Mouse (Mus musculus): ENCODE measurements around the gene Cited4. TPM values are rescaled to one million over a fixed set of nuclear protein-coding genes. Genes with fewer than 3 reads are reported as not detected.

The Cited4 gene
- polyA plus RNA-seq, 1 experiment from 2014 or later = not detected

DNA sequence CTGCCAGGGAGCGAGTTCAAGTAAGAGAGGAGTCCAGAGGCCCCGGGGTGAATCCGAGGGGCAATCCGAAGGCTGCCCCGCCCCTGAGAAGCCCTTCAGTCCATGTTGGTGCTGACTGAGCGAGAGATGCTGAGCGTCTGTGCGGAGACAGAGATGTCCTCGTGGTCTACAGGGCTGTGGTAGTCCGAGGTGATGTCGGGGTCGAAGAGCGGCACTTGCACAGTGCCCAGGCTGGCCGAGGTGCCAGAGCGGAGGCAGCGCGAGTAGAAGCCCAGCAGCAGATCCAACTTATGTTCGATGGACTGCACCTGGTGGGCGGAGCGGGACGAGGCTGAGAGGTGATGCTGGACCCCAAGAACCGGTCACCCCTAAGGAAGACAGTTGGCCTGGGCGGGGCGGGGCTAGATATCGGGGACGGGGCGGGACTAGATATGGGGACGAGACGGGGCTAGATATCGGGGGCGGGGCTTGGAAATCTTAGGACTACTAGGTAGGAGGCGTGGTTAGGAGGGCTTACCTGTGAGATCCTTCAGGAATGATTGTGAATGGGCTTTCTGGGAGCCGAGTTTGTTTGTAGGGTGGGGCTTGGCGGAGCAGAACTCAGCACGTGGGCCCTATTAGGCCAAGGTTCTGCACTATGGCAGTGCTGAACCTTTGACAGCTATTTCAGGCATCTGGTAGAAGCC is 31.6 kb downstream of the Cited4 start:
- Histone ChIP-seq H3K36me3 (ENCODE audit: inconsistent target) (no peaks in the 10 kb centered on the region), H3K27ac (no peak overlapping the region), H3K79me2 (ENCODE audit: inconsistent target) (no peaks in the 10 kb centered on the region), H3K4me3 (ENCODE audit: inconsistent target) (no peak overlapping the region)
- WGBS (ENCODE audit: missing documents) = 29% methylated on average over 35 of the region's 35 CpGs

DNA sequence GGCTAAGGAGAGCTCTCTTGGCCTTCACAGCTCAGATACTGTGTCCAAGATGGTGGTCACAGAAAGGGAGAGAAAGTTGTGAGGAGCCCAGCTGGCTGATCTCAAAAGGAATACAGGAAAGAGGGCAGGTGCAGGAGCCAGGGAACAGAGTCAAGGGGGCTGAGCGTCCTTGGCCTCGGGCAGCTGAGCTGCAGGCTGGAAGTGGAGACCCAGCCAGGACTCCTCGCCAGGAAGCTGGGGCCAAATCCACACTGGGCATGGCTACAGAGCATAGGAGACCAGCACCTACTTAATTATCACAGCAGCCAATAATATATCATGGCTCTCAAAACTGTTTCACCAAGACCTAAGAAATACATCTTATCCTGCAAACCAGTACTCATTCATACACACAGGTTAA is 34.8 kb downstream of the Cited4 start:
- WGBS (ENCODE audit: missing documents) = 91% methylated on average over 3 of the region's 3 CpGs
- no peaks in the 10 kb centered on the region for H3K36me3 ChIP-seq (ENCODE audit: inconsistent target)

DNA sequence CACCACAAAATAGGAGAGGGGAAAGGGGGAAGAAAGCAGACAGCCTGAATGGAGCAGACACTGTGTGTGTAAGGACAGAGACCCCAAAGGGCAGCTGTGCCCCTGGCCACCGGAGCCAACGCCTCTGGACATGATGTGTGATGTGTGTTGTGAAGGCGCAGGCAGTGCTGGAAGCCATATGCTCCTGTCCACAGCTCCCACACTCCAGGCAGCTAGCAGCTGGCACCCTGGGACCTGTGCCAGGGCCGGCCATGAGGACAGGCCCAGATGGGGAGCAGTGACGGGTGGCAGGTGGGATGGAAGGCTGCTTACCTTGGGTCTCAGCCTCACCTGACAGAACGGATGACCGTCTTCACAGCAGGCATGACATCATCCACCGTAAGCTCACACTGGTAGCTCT is 35.7 kb downstream of the Cited4 start:
- Histone ChIP-seq H3K4me3 (ENCODE audit: inconsistent target) (no peak overlapping the region), H3K36me3 (ENCODE audit: inconsistent target) (no peaks in the 10 kb centered on the region), H3K27ac (no peak overlapping the region), H3K79me2 (ENCODE audit: inconsistent target) (no peaks in the 10 kb centered on the region)
- 89% methylated on average over 8 of the region's 8 CpGs for WGBS (ENCODE audit: missing documents)

More for the DNA sequence above, 34.8 kb downstream of the Cited4 start:
- Histone ChIP-seq H3K27ac (no peak overlapping the region), H3K79me2 (ENCODE audit: inconsistent target) (no peaks in the 10 kb centered on the region), H3K4me3 (ENCODE audit: inconsistent target) (no peak overlapping the region)

DNA sequence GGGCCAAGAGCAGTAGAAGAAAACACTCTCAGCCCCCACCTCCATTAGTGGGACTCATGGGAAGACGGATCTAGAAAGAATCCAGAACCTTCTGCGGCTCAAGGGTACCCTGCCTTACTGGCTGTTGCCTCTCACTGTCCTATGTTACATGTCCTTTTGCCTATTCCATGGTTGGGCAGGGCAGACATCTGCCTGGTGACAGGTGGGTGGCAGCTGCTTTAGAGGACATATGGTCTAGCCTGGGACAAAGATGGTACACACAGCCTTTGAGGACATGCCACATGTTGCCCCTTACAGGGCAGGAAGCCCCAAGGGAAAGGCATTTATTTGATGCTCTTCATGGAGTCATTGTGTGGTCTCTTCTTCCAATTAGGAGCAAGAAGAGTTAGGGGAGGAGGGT is 36.1 kb downstream of the Cited4 start:
- H3K4me3 ChIP-seq (ENCODE audit: inconsistent target) = no peak overlapping the region
- H3K79me2 ChIP-seq (ENCODE audit: inconsistent target) = no peaks in the 10 kb centered on the region
- 93% methylated on average over 2 of the region's 2 CpGs for WGBS (ENCODE audit: missing documents)
- no peak overlapping the region for H3K27ac ChIP-seq
- H3K36me3 ChIP-seq (ENCODE audit: inconsistent target) = no peaks in the 10 kb centered on the region

DNA sequence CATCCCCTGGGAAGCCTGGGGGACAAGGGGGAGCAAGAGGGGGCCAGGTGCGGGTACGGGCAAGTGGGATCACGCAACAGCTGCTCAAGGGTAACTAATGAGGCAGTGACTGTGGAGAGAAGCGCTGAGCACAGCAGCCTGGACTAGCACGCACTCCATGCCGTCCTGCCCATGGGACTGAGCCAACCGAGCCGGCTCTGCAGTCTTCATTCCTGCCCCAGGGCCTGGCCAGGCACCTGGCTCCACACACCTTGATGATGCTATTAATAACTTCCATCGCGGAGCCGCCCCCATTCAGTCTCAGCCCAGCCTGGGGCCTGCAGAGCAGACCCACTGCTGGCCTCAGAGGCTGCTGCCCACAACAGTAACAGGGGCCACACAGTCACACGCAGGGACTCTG is 45.9 kb downstream of the Cited4 start:
- H3K4me3 ChIP-seq (ENCODE audit: inconsistent target) = no peak overlapping the region
- H3K36me3 ChIP-seq (ENCODE audit: inconsistent target) = no peaks in the 10 kb centered on the region
- WGBS (ENCODE audit: missing documents) = 92% methylated on average over 12 of the region's 12 CpGs
- no peak overlapping the region for H3K27ac ChIP-seq
- H3K79me2 ChIP-seq (ENCODE audit: inconsistent target) = no peaks in the 10 kb centered on the region

DNA sequence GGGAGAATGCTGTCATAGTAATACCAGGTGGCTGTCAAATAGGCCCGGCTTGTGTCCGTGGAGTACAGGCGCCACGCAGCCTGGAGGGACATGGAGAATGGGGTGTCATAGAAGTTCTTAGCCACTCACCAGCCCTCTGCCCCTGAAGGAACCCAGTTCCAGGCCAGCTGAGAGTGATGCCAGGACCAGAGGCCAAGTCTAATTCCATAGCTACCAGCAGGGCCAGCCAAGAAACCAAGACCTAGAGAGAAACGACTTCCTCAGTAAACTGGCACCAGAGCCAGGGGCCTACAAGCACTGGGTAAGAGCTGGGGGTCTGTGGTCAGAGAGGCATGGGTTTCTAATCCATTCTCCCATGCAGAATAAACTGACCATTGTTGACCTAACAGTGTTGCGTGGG is 46.6 kb downstream of the Cited4 start:
- no peaks in the 10 kb centered on the region for H3K36me3 ChIP-seq (ENCODE audit: inconsistent target)
- no peaks in the 10 kb centered on the region for H3K79me2 ChIP-seq (ENCODE audit: inconsistent target)
- 83% methylated on average over 6 of the region's 6 CpGs for WGBS (ENCODE audit: missing documents)
- no peak overlapping the region for H3K4me3 ChIP-seq (ENCODE audit: inconsistent target)
- no peak overlapping the region for H3K27ac ChIP-seq

DNA sequence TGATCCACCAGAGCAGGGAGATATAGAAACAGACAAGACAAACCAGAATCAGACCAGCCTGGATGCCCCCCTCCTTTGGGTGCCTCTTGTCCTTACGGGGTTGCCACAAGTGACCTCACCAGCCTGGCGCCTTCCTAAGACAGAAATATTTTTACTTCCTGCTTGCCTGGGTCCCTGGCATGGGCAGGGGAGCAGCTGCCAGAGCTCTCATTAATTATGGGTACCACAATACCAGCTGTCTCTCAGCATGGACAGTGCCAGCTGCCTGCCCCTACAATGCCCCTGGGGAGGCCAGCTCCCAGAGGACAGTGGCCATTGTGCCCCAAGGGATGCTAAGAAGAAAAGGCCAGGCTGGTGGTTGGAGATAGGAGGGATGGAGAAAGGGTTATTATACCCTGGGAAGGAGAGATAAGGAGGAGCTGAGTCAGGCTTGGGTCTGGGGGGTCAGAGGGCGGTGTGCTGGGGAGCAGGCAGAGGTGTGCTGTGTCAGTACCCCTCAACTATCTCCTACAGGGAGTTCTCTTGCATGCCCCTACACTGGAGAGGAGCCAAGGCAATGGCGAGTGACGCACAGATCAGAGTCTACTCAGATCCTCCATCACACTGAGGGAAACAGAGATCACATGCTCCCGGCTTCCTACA is 47.6 kb downstream of the Cited4 start:
- Histone ChIP-seq H3K79me2 (ENCODE audit: inconsistent target) (no peaks in the 10 kb centered on the region), H3K27ac (no peak overlapping the region)
- WGBS (ENCODE audit: missing documents) = 51% methylated on average over 6 of the region's 6 CpGs

DNA sequence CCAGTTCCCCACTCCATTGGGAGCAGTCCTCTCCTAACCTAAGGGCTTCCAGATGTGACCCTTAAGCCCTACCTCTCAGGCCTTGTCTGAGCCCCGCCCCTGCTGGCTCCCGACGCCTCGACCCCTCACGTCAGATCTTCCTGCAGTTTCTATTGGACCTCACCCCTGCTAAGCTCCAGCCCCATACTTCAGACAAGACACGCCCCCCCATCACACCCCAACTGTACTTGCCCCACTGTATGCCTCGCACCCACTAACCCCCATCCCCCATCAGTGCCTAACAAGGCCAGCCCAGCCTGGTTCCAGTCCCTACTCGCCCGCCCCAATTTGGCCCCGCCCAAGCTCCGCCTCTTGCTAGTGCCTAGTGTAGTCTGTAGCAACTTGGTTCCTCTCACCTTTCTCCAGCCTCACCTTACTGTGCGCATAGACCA is 49.8 kb downstream of the Cited4 start:
- Histone ChIP-seq H3K79me2 (ENCODE audit: inconsistent target) (no peaks in the 10 kb centered on the region), H3K36me3 (ENCODE audit: inconsistent target) (no peaks in the 10 kb centered on the region), H3K4me3 (ENCODE audit: inconsistent target) (no peak overlapping the region), H3K27ac (no peak overlapping the region)
- 4% methylated on average over 11 of the region's 12 CpGs for WGBS (ENCODE audit: missing documents)

More for the DNA sequence above, 47.6 kb downstream of the Cited4 start:
- Histone ChIP-seq H3K36me3 (ENCODE audit: inconsistent target) (no peaks in the 10 kb centered on the region), H3K4me3 (ENCODE audit: inconsistent target) (no peak overlapping the region)

DNA sequence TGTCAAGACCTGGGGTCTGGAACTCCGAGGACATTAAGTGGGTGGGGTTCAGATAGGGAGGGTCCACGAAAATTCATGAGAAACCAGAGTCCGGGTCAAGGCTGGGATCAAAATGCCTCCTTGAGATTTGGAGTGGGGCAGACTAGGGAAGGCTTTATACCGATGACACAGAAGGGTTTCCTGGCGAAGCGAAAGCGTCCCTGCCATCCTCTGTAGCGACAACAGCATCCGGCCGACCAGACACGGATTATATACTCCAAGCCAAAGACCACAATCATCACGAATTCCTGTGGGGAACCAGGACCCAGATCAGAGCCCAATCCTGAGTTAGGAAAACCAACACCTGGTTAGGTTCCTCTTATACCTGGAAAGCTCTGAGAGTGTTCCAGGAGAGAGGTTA is 50.4 kb downstream of the Cited4 start:
- Histone ChIP-seq H3K36me3 (ENCODE audit: inconsistent target) (no peaks in the 10 kb centered on the region), H3K27ac (no peak overlapping the region), H3K79me2 (ENCODE audit: inconsistent target) (no peaks in the 10 kb centered on the region), H3K4me3 (ENCODE audit: inconsistent target) (no peak overlapping the region)
- WGBS (ENCODE audit: missing documents) = 19% methylated on average over 12 of the region's 12 CpGs

Other genes starting within 250 kb of the Cited4 start
- gene Slfnl1, start 134.3 kb upstream of the Cited4 start, polyA plus RNA-seq (2018) = not detected in 3 replicates
- 1.9 to 22.2 TPM (median 2.9 TPM) in 3 replicates for gene Ctps, start 96.3 kb upstream of the Cited4 start, polyA plus RNA-seq (2018)
- gene Gm8439, start 77.8 kb upstream of the Cited4 start, polyA plus RNA-seq (2018) = not detected in 3 replicates
- gene Kcnq4, start 82.0 kb downstream of the Cited4 start, polyA plus RNA-seq (2018) = not detected in 3 replicates
- 20.0 to 28.3 TPM (median 28.1 TPM) in 3 replicates for gene Nfyc, start 165.0 kb downstream of the Cited4 start, polyA plus RNA-seq (2018)
- gene Rims3, start 188.2 kb downstream of the Cited4 start, polyA plus RNA-seq (2018) = 0.49 to 0.67 TPM (median 0.54 TPM) in 3 replicates

Measured in macrophage (primary cell).